Mouse (Mus musculus): ENCODE measurements around the gene Ino80e.

Gene Ino80e

GRCm38 (mm10) chr7:126853454-126853853 lies 8.7 kb downstream of the Ino80e start:
- no peak for DNase-seq

- DNase-seq, result no peak
Measured at GRCm38 (mm10) chr7:126851192-126851591, 11.0 kb downstream of the Ino80e start.

DNA sequence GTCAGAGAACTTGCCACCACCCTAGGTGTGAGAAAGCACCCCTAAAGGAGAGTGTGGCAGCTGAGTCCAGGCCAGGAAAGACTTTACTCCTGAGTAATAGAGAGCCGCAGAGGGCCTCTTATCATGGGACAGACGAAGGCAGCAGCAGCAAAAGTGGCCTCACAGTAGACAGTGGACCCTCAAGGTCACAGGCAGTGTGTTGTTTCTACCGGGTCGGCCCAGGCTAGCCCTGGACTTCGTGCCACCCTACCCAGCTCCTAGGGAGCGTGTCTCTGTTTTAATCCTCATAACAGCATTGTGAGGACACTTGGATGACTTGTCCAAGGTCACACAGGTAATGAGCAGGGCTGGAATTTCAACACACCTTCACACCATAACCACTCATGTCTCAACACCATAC lies 12.0 kb downstream of the Ino80e start:
- DNase-seq, result no peak

DNA sequence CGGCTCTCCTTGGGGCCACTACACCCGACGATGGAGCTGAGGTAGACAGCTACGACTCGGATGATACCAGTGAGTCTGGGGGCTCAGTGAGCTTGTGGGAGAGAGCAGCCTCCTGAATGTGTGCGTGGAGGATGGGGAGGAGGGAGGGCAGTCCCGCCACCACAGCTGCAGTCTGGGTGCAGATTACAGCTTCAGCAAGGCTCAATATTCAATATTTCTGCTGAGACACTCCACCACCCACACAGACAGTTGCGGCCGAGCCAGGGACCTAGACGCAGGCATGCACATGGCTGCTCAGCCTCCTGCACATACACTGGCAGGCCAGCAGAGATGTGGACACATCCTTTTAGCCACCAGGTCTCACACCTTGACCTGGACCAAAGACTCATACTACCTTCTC lies 13.4 kb downstream of the Ino80e start:
- DNase-seq, result no peak

GRCm38 (mm10) chr7:126847421-126848398 lies 14.5 kb downstream of the Ino80e start:
- no peak for DNase-seq

DNA sequence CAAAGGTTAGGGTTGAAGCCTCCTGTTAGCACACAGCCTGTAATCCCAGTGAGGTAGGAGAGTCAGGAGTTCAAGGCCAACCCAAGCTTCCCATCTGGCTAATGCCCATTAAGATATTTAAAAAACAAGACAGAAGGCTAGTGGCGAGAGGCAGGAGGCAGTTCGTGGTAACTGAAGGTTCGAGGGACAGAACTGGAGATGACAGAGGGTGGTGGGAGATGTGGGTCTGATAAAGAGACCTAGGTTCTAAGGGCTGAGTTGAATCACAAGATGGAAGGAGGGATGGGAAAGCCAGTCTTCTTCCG lies 15.1 kb downstream of the Ino80e start, which contains the start of gene Doc2a:
TSS of gene Doc2a (plus strand) at position 301 of the 305 bp plus-strand sequence.
- DNase-seq, result no peak

GRCm38 (mm10) chr7:126845516-126845915 lies 16.7 kb downstream of the Ino80e start:
- no peak for DNase-seq

- DNase-seq, result no peak
Measured at GRCm38 (mm10) chr7:126843276-126843675, 18.9 kb downstream of the Ino80e start.

DNA sequence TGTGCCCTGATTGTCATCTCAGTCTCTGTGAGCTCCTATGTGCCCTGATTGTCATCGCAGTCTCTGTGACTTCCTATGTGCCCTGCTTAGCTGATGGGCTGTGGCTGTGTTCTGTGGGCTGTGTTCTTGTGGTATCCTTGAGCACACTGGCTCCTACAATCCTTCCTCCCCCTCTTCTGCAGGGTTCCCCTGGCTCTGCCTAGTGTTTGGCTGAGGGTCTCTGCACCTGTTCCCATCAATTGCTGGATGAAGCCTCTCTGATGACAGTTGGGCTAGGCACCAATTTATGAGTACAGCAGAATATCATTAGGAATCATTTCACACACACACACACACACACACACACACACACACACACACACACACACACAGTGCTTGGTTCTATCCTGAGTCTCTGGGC lies 28.9 kb downstream of the Ino80e start:
- no peak for DNase-seq

- DNase-seq, result peak; percentile 83
Measured at GRCm38 (mm10) chr7:126832036-126832598, 30.1 kb downstream of the Ino80e start.

- no peak for DNase-seq
Measured at GRCm38 (mm10) chr7:126831539-126831938, 30.6 kb downstream of the Ino80e start, which contains the start of gene 4930451I11Rik. TSS of gene 4930451I11Rik (minus strand) at chr7:126831639.

- no peak for DNase-seq
Measured at GRCm38 (mm10) chr7:126825952-126826351, 36.2 kb downstream of the Ino80e start.

DNA sequence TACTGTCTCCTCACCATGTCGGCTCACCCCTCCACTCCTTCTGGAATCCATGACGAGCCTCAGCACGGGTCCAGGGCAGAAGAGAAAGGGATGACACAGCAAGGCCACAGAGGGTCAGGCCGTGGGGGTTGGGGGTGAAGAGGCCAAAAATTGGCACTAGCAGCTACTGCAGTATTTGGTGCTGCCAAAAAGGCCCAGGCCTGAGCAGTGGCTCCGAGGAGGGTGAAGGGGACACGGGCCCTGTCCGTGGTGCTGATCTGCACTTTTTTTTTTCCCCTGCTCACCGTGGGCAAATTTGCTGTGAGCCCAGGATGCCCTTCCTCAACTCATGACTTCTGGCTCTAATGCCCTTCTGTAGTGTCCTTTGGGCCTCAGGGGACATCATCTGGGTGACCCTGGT lies 36.8 kb downstream of the Ino80e start:
- no peak for DNase-seq

GRCm38 (mm10) chr7:126823940-126824339 lies 38.2 kb downstream of the Ino80e start:
- no peak for DNase-seq

DNA sequence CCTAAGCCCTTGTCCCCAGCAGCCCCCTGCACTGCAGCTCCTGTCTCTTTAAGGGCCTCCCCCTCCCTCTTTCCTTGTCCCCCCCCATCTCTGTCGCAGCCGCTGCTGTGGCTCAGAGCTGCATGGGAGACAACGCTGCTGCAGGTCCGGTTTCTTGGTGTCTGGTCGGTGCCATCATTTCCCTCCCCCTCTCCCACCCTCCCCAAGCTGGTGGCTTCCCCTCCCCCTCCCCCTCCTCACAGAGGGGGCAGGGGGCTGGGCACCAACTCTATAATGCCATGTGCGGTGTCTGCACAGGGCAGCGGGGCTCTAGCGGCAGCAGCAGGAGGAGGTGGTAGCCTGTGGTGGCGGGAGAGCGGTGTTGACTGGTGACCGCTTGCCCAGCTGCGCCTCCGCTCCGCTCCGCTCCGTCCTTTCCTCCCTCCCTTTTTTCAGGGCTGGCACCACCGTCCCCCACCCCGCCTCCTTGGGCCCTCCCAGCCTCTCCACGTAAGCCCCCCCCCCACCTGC lies 38.9 kb downstream of the Ino80e start:
- no peak for DNase-seq

GRCm38 (mm10) chr7:126822741-126823140 lies 39.4 kb downstream of the Ino80e start:
- no peak for DNase-seq

DNA sequence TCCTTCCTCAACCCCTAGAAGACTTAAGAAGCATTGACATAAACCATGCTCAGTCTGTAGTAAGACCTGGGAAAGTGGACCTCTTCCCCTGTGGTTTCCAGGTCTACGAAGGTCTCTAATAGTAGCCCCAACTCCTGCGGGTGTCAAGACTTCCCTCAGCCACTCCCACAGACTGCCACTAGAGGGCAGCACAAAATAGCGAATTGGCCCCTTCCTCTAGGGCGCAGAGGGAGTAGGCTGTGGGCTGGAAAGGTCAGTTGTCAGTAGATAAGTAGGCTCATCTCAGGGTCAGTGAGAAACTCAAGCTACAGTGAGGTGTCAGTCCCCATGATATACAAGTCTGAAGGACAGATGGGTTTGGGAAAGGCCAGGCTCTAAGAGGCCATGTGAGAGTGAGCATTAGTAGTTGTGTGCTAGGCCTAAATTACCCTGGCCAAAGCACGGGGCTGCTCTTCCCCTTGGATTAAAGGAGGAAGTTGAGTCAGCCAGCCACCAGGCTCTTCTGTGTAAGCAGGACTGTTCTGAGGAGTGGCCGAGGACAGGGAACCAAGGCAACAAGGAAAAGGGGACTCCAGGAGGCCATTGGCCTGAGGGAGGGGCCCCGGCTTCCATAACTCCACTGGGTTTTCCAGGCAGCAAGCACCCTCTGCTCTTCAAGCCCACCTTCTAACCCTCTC lies 40.2 kb downstream of the Ino80e start:
- DNase-seq, result peak; percentile 80

- DNase-seq, result no peak
Measured at GRCm38 (mm10) chr7:126818818-126819217, 43.4 kb downstream of the Ino80e start.

DNA sequence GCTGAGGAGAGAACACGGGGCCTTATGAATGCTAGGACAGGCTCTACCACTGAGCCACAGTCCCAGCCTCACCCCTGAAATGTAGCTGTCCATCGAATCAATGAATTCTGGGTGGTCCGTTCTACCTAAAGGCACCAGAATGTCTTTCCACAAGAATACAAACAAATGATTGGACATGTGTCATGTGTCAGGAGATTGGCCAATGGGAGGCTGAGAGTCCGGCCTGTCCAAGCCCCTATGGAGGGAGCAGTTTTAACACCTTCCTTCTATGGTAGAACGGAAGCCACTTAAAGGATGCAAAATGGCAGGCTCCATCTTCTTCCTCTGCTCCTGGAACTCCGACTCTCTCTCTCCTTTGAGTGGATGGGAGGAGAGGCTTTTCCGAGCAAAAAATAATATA lies 44.6 kb downstream of the Ino80e start:
- DNase-seq, result no peak

GRCm38 (mm10) chr7:126816494-126816893 lies 45.7 kb downstream of the Ino80e start:
- no peak for DNase-seq

- DNase-seq, result no peak
Measured at GRCm38 (mm10) chr7:126815726-126816222, 46.4 kb downstream of the Ino80e start.

- DNase-seq, result no peak
Measured at GRCm38 (mm10) chr7:126809723-126810369, 52.3 kb downstream of the Ino80e start.

Data from thymus, postnatal 25 days (tissue).